Mouse (Mus musculus): ENCODE measurements around the gene Rplp2.

GRCm38 (mm10) chr7:141434464-141434863, 12.7 kb upstream of the Rplp2 start:
- TF ChIP-seq CTCF (IDR thresholded peaks at IDR 0.05; ENCODE audit: borderline replicate concordance, extremely low read depth, insufficient read depth, insufficient read length) = no peak
- peak; percentile 42; the same call in 1 of the 2 replicates for TF ChIP-seq POLR2A (IDR thresholded peaks at IDR 0.05; ENCODE audit: borderline replicate concordance, extremely low read depth, insufficient read depth, insufficient read length, poor library complexity, severe bottlenecking)
